Mouse (Mus musculus): Measurements from ENCODE around the gene Olfr740.

- TF ChIP-seq POLR2A (IDR thresholded peaks at IDR 0.05; ENCODE audit: extremely low read depth, insufficient read depth, low read length): no peak
- TF ChIP-seq CTCF (IDR thresholded peaks at IDR 0.05; ENCODE audit: extremely low read depth, insufficient read depth, low read length): no peak
These were observed 27.1 kb downstream of the Olfr740 start, which contains the start of gene Olfr741 for GRCm38 (mm10) chr14:50472438-50472837.
